Mouse (Mus musculus) left cerebral cortex, adult 8-10 months (tissue): ENCODE measurements at regions not wholly inside any gene's neighbourhood (a gene's known extent, or its start where the extent isn't known, plus 50 kb on each side); places are given as distances from the start of the nearest gene placed in this dataset.

ENCODE experiments used
- DNase-seq, 2 experiments: peaks; one replicate each; pipeline ENCODE4 v3.0.0; 2022; ENCODE audit warnings: low spot score in 2 of 2

- no peak for DNase-seq
Measured at GRCm38 (mm10) chr4:105968324-105968723, 178.7 kb downstream of the Gm12728 start.

GRCm38 (mm10) chr4:105969628-105970027 lies 180.0 kb downstream of the Gm12728 start:
- DNase-seq, result no peak

DNA sequence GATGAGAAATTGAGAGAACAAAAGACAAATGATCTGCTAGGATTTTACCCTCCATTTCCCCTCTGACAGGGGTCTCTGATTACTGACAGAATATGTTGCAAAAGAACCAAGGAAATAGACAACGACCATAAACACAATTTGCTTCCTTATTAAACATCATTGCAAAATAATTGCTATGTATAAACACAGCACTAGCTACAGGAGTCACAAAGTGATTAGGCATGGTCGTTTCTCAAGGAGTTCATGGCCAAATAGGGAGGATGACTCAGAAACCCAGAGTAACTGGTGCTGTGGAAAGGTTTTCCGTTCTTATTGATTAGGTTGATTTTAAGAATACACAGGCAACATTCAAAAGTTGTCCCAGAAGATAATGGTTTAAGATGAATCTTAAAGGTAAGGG lies 180.4 kb downstream of the Gm12728 start:
- DNase-seq, result no peak

DNA sequence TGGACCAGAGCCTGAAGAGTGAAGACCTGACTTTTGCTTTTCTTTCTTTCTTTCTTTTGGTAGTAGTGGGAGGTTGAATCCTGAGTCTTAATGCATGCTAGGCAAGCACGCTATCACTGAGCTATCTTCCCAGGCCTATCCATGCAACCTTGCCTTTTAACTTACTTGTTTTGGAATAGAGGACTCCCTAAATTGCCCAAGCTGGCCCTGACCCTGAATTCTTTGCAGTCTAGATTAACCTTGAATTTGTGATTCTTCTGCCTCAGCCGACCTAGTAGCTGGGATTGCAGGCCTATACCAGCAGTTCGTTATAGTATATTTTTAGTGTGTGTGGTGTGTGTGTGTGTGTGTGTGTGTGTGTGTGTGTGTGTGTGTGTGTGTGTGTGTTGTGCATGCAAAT lies 183.1 kb downstream of the Gm12728 start:
- DNase-seq, result no peak

DNA sequence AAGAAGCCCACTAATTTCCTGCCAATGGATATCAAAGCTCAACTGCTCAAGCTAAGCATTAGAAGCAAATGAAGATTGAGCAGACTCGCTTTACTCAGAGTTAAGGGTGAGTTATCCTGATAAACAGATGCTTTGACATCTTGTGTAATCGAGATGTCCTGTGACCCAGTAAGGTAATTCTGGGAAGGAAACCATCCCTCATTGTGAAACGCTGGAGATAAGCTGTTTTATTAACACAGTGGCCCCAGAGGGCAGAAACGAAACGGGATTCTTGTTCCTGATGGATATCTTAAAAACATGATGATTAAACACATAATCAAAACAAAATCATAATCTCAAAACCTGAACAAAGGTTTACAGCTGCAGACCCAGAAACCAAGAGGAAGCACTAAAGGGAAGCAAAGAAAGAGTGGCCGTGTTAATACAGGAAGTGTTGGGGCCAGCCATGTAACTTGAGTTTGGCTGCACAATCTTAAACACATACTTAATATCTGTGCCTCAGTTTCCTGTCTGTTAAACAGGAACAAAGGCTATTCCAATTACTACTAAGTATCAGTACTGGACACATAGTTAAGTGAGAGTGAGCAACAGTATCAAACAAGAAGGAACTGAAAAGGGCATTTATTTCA lies 184.2 kb downstream of the Gm12728 start:
- no peak for DNase-seq

GRCm38 (mm10) chr4:105974948-105975347 lies 185.3 kb downstream of the Gm12728 start:
- DNase-seq, result no peak

DNA sequence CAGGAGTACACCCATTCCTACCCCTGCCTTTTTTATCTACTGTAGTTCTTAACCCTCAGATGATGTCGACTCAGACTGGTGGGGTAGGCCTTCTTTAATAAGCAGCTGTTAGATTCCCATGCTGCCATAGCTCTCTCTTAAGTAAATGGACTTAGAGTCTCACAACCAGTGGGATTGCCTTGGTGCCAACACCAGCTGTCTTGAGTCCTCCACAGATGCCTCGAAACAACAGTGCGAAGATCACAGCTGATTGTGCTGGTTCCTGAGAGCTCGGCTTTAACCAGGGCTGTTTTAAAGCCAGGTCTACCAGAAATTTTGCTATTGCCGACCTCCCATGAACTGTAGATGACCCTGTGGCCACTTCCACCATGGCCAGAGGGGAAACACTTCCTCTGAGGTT lies 189.4 kb downstream of the Gm12728 start:
- DNase-seq, result no peak

GRCm38 (mm10) chr4:105983018-105983417 lies 193.3 kb downstream of the Gm12728 start:
- no peak for DNase-seq

DNA sequence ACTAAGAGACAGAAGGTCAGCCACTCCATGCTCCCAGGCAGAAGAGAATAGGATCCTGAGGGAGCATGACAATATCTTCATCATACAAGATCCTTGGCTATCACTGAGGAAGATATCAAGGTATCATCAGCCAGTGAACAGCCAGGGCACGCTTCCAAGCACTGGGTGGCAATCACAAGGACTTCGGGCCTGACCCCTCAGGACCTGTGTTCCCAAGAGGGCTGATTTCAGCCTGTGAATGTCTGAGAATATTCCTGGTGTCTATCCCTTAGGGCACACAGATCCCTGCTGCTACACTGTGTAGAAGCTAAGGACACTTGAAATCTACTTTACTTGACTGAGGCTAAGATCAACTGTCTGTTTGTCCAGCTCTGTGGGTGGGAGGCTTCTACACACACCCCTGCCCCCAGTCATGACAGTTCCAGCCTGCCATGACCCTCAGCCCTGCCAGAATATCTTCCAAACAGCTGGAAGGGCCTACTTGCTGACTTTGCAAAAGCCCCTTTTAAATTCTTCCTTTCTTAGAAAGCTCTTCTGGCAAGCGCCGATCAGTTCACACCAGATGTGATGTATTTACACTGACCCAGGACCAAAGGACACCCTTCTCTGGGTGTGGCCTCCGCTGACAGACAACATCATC lies 198.4 kb downstream of the Gm12728 start:
- DNase-seq, result no peak

DNA sequence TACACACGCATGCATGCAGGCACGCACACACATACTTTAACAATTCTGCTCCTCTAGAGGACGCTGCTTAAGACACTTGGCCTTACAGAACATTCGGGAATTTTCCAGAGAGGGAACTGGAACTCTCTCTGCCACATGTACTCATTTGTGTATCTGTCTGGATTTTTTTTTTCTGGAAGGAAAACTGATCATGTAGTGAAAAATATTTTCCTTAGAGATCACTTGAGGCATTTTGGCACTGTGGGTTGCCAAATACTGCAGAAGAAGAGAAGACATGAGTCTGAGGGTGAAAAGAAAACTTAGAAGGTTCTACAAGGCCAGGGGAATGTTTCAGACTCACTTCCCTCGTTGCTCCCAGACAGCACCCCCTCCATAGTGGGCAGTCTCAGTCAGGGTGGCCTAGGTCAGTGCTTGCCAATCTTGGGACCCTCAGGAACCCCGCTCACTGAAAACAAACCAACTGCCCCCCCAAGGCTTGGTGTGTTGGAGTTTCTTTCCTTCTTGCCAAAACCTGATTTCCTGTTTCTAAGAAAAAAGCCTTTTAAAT lies 203.0 kb downstream of the Gm12728 start:
- no peak for DNase-seq

DNA sequence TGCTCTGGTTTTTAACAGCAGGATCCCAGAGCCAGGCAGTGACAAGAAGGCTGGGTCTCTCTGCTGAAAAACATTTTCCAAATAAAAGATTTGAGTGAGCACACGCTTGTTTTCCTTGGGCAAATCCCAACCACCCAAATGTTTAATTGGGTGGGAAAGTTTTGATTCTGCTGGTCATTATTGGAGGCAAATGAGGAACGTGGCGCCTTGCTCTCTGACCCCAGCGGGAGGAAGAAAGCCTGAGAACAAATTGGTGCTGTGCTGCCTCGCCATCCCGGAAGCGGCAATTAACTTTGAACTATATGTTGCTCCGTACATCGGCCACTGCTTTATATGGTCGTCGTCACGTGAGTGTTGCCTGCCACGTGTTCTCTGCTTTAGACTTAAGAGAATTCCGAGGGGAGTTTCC lies 204.7 kb downstream of the Gm12728 start:
- no peak for DNase-seq

DNA sequence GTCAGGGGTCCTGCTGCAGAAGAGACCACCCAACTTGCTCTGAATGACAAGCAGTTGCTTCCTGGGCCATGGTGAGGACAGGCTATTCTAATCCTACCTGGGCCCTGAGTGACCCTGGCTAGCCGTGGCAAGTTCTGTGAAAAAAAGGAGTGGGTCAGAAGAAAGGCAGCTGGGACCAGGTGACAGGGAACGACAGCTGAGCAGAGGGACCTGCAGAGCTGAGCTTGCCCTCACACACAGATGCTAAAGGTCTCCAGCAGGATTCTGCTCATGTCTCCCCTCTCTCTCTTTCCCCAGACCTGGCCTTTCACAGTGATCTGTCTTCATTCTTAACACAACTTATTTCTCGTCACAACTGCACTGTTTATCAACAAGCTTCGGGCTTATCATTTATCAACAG lies 206.4 kb downstream of the Gm12728 start:
- no peak for DNase-seq

- DNase-seq, result peak in 1 of 2 experiments; percentile 28
Measured at GRCm38 (mm10) chr4:105996893-105997630, 207.4 kb downstream of the Gm12728 start.

GRCm38 (mm10) chr4:106002516-106002915 lies 212.8 kb downstream of the Gm12728 start:
- DNase-seq, result no peak

DNA sequence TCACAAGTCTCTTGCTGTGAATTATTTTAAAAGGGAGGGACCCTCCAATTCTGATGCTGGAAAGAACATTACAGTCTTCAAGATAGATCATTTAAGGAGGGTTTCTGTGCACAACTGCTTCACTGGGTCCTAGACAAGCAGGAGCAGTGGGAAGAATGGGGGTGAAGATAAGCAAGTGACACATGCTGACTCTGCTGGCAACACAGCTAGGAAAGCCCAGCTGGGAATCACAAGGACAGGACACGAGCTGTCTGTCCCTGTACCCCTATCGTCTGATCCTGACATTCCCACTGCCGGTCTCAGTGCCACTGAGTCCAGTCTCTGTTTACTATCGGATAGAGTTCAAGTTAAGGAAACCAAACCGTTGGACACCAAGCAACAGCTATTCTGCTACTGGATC lies 216.3 kb downstream of the Gm12728 start:
- no peak for DNase-seq

DNA sequence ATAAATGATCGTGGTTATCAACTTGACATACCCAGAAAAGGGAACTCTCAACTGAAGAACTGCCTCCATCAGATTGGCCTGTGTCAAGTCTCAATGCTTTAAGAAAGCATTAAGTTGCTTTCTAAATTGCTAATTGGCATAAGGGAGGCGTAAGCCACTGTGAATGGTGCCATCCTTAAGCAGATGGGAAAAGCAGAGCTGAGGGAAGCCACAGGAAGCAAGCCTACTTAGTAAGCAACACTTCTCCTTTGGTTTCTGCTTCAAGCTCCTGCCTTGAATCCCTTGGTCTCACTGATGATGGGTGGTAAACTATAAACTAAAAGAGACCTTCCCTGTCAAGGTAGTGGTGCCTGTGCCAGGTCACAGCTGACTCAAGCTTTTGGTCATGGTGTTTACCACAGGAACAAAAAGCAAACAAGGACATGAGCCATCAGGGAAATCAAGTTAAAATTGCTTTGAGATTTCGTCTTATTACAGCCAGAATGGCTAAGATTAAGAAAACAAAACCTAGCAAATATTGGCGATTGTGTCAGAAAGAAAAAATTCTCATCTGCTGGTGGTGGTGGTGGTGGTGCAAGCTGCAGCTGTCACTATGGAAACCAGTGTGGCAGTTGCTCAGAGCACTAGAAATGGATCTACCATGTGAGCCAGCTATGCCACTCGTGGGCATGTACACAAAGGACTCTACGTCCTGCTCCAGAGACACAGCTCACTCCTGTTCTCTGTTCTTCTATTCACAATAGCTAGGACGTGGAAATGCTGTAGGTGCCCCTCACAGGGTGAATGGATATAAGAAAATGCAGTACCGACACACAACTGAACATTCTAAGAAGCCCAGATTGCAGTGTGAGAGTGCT lies 217.9 kb downstream of the Gm12728 start:
- peak in 1 of 2 experiments; percentile 19 for DNase-seq

GRCm38 (mm10) chr4:106017065-106017646 lies 227.5 kb downstream of the Gm12728 start:
- no peak for DNase-seq

DNA sequence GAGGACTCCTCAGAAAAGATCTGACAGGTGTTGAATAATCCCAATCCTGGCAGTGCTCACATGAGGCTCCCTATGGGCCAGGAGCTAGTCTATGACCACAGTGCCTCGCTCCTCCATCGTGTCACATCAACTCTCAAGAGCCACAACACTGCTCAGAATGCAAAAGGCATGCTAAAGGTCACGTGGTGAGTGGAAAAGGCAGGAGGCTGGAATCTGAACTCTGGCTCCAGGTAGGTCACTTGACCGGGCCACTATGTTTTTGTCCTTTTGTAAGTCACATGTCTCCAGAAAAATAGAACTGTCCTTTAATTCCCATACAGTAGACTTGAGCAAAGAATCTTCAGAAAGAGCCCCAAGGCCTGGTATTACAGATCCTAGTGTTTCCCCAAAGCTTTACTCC lies 229.3 kb downstream of the Gm12728 start:
- no peak for DNase-seq

DNA sequence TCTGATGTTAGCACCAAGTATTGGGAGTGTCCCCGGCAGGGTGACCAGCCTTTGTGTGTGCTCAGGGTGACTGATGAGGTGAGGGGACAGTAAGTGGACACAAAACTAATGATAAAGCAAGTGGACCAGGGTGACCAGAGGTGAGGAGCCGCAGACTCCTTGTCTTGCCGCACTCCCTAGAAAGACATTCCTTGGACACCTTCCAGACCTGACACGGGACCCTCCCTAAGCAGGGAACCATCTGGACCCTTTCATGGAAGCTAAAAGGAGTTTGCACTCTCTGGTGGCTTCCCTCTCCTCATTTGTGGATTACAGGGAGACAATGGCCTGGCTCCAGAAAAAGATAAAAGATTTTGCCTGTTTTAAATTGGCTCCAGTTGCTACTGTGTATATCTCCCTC lies 230.7 kb downstream of the Gm12728 start:
- no peak for DNase-seq

DNA sequence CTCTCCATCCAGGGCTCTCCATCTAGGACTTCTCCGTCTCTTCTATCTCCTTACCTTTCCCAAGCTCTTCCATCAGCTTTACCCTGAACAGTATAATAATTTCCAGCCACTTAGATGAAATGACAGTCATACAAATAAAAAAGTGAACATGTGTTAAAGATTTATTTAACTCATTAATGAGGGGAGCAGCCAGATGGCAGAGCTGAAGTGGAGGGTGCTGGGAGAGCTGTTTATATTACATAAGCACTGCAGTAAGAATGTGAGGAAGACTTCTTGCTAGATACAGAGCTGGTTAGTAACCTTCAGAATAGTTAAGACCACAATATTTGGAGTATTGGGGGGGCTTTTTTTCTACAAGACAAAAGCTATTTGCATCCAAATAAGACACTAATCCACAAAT lies 234.9 kb downstream of the Gm12728 start:
- no peak for DNase-seq

GRCm38 (mm10) chr4:106025966-106026637 lies 236.4 kb downstream of the Gm12728 start:
- DNase-seq, result no peak
